Mouse (Mus musculus) testis, postnatal 10 days (tissue): ENCODE results near the gene Tvp23b.

Experiments used
- DNase-seq: peaks from one replicate; pipeline ENCODE4 v3.0.0; 2021; ENCODE audit warnings: low spot score

Gene Tvp23b

DNA sequence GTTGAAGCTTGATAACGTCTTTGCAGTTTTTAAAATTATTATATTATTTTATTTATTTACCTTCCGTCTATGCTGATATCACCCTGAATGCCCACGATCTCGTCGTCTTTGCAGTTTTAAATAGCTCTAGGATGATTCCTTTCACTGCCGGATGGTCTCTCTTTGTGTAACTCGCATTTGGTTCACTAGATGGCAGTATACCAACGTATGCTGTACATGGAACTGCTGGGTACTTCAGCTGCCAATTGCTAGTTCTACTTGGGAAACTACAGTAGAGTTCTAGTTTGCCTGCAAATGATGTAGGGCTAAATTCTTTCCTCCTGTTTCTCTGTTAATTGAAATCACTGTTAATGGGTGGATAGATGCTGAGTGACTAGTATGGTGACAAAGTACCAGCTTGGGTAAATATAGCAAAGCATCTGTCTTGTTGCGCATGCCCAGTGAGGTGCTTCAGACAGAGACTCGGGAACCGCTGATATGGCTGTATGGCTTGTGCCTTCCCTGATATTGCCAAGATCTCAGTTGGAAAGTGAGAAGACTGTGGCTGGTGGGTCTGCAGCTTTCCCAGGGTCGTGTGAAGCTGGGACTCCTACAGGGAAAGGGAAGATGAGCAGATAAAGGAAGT is 22.6 kb downstream of the Tvp23b start:
- DNase-seq = peak; percentile 62

DNA sequence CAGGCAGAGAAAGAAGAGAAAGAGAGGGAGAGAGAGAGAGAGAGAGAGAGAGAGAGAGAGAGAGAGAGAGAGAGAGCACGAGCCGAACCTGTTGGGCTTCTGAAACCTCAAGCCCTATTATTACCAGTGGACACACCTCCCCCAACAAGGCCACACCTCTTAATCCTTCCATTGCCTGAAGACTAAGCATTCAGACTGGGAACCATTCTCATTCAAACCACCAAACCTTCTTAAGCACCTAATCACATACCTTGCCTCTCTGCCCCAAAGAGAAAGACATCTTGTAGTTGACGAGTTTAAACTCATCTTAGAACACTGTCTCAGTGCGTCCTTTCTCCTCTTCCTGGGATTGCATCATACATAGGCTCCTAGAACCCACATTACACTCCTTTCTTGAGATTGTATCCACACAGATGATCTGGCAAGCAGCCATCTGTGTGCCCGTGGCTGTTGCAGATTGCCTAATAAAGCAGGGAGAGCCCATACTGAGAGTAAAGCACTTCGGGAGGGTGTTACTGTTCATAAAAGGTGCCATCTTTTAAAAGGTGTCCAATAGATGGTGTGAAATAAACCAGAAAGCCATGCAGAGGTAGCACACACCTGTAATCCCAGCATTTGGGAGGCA is 24.7 kb downstream of the Tvp23b start:
- DNase-seq = no peak

DNA sequence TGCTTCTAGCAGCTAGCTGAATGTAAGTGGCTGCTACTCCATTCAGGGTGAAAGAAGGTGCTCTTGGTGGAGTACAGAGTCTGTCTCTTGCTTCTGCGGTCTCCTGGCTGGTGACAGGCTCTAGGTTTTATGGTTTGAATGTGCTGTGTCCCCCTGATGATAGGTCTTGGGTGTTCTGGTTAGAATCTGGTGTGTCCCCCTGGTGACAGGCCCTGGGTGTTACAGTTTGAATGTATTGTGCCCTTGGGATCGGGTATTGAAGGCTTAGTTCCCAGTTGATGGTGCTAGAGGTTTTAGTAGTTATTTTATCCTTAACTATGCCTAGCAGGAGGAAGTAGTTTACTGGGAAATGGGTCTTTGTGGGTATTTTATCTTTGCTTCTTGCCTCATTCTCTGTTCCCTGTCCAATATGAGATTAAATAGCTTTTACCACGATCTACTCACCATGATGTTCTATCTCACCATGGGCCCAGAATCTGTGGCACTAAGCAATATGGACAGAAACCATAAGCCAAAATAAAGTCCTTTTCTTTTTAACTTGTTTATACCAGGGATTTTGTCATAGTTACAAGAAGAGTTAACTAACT is 30.6 kb downstream of the Tvp23b start:
- no peak for DNase-seq

DNA sequence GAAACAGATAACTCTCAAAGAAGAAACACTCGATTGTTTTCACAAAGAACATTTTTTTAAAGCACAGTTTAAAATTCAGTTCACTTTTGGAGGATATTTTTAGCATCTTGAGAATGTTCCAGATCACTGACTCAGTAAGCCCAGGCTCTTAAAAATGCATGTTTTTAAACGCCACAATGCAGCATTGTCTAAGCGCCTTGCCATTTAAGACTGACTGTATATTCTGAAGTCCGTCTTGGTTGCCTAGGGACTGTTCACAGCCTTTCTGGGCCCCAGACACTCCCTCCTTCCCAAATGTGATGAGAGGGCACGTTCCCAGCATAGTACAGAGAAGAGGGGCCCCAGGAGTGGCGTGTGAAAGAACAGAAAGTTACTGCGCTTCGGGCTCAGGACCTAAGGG is 32.1 kb downstream of the Tvp23b start:
- no peak for DNase-seq

DNA sequence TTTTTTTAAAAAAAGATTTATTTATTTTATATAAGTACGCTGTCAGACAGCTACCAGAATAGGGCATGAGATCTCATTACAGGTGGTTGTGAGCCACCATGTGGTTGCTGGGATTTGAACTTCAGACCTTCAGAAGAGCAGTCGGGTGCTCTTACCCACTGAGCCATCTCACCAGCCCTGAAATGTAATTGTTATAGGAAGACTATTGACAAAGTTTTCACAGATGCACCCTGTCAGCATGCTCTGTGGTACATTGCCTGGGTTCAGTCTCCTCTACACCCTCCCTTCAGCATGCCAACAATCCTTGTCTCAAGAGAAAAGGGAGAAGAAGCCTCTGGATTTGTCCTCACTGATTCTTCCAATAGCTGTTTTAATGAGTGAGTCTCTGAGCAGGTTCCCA is 33.9 kb downstream of the Tvp23b start:
- no peak for DNase-seq

DNA sequence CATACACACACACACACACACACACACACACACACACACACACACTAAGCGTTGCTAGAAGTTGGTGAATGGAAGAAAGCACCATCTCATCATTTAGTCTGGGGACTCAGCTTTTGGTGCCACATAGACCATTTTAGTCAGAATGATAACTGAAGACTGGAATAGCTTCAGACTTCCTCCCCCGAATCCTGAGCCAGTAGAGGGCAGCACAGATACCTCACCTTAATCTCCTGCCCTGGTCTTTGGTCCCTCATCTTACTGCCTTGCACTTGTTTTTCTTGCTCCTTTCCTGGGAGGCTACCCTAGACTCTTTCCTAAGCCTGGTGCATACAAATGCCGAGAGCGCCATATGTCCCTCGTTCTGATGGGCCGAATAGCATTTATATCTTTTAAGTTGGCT is 35.3 kb downstream of the Tvp23b start:
- DNase-seq = peak; percentile 69

DNA sequence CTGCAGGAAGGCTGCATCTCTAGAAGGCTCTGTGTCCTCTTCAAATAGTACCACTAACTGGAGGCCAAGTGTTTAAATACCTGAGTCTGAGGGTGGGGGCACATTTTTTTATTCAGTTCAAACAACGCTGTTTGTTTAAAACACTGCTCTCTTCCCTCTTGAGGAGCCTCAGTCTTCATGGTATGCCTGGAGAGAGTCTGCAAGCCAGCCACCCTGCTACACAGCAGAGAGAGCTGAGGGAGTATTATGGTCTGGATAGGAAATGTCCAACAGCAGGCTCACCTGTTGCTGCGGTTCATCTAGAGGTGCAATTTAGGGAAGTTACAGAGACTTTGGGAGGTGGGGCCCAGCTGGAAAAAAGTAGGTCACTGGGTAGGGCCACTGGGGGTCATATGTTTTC is 36.2 kb downstream of the Tvp23b start:
- DNase-seq = no peak

DNA sequence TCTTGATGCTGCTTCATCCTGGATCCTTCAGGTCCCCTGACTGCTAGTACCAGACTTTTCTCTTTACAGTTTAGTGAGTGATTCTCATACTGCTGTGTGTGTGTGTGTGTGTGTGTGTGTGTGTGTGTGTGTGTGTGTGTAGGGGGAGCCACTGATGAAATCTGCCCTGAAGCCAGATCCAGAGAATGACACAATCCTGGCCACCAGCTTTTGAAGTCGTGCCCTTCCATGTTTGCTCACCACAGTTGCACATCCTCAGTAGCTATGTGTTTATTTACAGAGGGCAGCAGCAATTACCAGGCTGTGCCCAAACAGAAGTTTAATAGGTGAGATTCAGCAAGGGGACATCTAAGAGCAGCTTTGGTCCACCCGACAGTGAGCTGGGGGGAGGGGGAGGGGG is 37.5 kb downstream of the Tvp23b start:
- DNase-seq = no peak

DNA sequence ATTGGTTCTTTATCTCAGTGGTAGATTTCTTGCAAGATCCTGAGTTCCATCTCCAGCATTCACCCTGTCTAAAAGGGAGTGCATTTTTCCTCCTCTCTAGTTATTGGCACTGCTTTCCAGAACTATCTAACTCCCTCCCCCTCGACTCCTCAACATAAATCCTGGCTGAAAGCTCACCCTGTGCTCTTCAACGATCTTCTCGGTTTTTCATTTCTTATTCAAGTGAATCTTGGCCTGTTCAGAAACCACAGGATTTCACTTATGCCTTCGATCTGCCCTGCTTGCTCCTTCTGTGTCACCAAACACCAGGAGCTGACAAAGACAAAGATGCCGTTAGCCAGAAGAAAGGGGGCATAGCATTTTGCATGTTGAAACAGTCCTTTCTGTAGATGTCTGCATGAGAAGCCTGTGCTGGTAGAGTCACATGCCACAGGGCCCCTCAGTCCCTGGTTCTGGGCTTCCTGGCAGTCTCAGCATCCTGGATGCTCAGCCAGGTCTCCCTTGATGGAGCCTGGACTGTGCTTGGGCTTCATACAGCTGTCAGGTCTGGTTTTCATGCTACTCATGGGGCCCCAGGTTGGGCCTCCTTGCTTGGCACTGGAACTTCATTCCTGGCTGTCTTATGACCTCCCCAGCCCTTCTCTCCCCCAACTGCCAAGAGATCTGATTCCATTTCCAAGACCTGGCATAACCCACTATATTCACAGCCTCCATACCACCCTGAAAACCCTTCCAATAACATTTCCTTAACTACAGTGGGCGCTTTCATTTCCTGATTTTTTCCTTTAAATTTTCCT is 40.9 kb downstream of the Tvp23b start:
- DNase-seq = no peak

DNA sequence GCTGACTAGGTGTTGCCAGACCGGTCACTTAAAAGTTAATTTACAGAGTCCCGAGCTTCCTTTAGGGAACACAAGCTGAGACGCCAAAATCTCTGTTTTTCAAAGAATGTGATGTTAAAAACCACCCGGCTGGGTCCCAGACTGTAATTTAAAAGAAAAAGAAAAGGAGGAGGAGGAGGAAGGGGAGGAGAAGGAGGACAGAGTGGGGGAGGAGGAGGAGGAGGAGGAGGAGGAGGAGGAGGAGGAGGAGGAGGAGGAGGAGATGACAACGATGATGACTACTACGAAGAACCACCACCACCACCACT is 41.4 kb downstream of the Tvp23b start:
- no peak for DNase-seq

DNA sequence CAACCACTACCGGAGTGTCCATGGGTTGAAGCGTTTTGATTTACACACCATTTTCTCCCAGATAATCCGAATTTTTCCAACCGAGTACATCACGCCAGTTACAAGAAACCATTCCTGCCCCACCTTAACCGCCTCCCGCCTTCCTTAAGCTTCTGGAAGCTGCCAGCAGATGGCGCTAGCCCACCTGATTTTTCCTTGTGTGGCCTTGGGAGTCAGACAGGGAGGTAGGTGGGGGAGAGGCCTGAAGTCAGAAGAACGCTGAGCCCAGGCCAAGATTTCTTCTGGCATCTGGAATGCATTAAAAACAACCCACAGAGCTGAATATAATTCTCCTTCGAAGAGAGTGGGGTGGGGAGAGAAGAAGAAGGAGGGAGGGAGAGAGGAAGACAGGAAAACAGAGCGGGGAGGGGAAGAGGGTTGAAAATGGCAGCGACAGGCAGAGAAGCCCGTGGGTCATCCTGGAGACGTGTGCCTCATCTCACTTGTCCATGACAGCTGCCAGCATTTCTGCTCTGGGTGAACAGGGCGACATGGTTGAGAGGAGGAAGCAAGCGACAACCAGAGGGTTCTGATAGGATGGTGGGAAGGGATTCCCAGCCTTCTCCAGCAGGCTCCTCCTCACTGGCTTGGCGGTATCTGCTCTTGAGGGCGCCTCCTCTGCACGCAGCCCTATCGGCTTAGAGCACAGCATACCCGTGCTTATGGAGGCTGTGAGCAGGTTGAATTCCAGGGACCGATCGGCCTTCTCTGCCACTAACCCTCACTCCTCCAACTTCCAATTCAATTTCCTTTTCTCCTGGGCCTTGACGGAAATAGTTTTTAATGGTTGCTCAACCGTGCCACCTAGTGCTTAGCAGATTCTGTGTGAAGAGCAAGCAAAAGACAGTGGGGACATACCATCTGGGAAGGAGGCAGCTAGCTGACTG is 42.1 kb downstream of the Tvp23b start:
- peak; percentile 96 for DNase-seq

DNA sequence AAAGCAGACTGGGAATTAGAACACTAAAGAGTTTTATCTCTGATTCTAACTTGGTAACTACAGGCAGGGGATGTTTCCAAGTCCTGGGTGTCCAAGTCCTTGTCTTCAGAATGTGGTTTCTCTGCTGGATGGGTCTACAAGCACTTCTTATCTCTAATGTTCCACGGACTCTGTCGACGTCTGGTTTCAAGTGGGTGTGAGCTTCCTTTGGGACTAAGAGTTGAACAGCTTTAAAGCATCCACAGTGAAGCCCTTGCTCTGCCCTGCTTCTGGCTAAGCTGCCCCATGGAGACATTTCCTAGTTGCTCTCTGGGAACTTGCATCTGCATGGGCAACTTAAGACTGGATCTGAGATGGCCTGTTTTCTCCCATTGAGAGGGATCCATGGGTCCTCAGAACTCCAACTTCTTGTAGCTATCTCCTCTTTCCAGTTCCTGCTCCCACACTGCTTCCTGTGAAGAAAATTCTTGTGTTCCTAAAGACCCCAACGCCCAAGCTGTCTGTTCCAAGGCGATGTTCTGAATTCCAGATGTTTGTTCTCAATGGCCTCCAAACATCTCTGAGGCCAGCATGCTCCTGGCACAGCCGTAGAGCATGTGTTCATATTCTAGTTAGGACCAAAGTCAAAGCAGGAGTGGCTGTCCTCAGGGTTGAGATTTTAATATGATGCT is 45.0 kb downstream of the Tvp23b start:
- no peak for DNase-seq

DNA sequence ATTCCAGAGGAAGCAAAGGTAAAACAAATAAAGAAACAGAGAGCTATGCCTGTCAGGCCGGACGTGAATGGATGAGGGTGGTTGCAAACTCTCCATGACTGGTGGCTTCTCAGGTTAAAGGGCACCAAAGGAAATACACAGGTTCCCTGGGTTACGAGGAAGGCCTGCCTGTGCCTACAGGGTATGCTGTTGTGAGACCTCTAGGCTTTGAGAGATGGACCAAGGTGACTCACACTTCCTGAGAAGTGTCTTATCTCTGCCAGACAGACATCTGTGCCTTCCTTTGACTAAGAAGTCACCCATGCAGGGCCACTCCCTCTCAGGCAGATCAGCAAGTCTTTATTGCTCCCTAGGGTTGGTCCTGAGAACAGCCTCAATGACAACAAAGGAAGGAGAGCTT is 50.5 kb downstream of the Tvp23b start:
- no peak for DNase-seq

DNA sequence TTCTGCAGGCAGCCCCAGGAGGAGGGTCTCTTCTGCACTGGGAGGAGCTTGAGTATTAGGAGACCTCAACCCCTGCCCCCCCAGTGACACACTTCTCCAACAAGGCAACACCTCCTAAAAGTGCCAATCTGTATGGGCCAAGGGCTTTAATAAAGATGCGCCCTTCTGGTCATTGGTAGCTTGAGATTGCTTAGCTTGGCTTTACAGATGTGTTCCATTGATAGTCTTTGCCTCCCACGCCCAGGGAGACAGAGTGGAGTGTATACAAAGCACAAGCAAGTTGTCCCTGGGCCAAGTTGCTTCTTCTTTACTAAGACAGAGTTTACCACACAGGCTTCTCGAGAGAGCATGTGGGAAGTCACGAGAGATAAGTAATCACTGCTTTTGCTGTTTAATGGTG is 51.3 kb downstream of the Tvp23b start:
- DNase-seq = no peak

DNA sequence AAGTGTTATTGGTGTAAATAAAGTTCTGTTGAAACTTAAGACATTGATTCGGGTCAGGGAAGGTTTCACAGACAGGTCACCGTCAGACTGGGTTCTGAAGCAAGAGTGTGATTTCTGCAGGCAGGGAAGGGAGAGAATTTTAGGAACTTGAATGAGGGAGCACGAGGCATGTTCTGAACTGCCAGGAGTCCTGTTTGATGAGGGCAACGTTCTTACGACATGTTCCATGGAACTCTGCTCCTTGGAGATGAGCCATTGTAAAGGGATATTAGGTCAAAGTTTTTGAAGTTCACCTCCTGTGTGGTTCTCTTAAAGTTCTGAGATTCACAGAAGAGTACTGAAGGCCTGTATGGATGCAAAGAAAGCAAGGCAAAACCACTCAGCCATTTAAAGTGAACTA is 51.9 kb downstream of the Tvp23b start:
- no peak for DNase-seq

DNA sequence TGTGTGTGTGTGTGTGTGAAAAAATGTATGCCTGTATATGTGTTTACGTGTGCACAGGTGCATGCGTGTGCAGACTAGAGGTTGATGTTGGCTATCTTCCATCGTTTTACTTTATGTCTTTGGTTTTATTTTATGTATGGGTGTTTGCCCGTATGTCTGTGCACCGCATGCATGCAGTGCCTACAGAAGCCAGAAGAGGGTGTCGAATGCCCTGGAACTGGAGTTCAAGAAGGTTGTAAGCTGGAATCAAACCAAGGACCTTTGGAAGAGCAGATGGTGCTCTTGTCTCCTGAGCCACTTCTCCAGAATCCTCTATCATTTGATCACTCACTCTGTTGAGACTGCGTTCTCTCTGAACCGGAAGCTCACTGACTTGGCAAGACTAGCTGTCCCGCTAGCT is 53.8 kb downstream of the Tvp23b start:
- DNase-seq = no peak

DNA sequence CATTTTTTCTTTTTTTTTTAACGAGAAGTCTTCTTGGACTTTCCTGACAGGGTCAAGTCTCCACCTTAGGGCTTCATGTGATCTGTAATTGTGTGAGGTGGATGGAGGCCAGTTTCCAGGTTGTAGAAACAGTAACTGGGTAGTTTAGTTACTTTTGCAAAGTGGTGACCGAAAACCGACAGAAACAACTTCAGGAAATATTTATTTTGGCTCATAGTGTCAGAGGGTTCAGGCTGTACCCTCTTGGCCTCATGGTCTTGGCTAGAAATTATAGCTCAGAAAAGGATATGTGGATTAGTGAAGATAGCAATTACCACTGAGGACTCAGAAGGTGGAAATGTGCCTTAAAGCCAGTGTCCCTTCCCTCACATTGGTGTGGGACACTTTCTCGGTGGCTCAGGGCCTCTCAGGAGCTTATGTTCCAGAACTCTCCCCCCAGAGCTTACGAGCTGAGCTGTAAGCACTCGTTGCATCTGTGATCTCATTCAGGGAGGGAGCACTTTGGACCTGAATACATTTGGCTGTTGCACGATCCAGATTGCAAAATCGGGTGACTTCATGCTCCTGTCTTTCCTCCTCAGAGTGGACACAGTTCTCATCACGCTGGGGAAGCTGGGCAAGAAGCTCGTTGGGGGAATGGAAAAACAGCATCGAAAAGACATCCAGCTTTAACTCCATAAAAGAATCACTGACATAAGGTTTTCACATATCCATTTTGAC is 55.7 kb downstream of the Tvp23b start:
- no peak for DNase-seq

DNA sequence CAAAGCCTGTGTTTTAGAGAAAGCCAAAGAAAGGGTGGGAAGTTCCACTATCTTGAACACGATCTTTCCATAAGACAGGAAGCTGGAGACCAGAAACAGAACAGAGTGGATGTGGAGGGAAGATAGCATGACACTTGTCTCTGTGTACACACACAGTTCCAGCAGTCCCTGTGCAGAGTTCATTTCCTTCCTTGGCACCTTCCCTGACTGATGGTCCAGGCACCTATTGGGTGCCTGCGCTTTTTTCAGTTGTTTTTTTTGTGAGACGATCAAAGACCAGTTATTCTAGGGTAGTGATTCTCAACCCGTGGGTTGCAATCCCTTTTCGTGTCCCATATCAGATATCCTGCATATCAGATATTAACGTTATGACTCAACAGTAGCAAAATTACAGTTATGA is 58.7 kb downstream of the Tvp23b start:
- DNase-seq = no peak

DNA sequence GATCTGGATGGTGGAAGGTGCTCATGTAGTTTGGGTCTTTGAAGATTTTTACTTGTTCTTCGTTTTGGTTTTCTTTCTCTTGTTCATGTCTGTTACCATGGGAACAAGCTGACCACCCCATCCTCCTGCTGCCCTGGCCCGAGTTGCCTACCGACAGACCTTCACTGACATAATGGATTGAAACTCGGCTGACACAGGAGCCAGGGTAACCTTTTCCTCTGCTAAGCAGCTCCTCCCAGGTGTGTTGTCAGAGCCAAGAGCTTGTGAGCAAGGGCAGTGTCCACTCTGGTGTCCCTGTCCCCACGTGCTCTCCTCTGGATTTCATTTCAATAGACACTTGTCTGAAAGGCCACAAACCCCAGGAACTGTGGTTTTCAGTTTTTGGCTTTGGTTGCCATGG is 59.7 kb downstream of the Tvp23b start:
- no peak for DNase-seq

DNA sequence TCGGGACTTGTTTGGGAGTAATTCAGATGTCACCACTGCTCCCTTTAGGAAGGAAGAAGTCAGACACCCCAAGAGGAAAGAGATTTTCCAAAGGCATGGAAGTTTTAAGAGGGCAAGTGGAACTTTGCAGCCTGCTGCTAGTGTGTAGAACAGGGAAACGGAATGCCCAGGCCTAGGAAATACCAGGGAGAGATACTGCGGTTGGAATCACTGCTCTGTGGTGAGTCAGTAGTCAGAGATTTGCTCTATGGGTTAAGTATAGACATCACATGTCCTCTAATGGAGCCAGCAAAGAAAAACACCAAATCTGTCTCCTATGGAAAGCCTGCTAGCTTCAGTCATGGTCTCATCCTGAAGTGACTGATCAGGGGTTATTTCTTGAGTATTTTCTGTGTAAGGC is 60.9 kb downstream of the Tvp23b start:
- no peak for DNase-seq

DNA sequence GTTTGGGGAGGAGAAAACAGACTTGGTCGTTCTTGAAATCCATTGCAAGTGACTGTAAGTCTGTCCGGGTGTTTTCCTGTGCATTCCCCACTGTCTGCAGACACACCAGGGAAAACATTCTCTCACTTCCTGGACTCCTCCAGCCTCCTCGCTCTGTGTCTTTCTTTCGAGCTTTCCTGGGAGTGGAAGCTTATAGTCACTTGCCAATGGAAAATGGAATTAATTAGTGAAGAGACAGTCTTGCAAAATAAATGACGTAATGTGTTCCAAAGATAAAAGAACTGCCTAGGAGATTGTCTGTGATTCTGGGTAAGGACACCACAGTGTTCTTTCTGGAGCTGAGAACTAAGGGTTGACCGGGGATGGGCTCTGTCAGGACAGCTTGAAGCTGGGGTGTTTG is 64.3 kb downstream of the Tvp23b start:
- DNase-seq = no peak
